Mouse (Mus musculus) spleen, adult 2 months (tissue): ENCODE results near the gene Zkscan17.

Experiments
- CTCF ChIP-seq: fragments of 200-500 bp; IDR thresholded peaks from 2 replicates; pipeline ENCODE4 v1.5.1; 2011; ENCODE audit warnings: mild to moderate bottlenecking, inconsistent platforms; ENCODE audit not compliant: insufficient read depth, insufficient read length, insufficient replicate concordance; ENCODE audit errors: extremely low read depth
- POLR2A ChIP-seq: fragments of 200-500 bp; IDR thresholded peaks from 2 replicates; pipeline ENCODE4 v1.6.1; 2011; ENCODE audit warnings: low read depth, low read length, inconsistent platforms

GRCm38 (mm10) chr11:59514789-59515188, 11.8 kb downstream of the Zkscan17 start:
- TF ChIP-seq POLR2A (no peak), CTCF (no peak)
